Mouse (Mus musculus) testis, adult 2 months (tissue): ENCODE measurements around the gene Prkcd. TPM values are rescaled to one million over a fixed set of nuclear protein-coding genes. Genes with fewer than 3 reads are reported as not detected.
"Not testable (repeated sequence)": the region's sequence is repeated elsewhere in the genome, so short reads cannot be mapped to it uniquely, and the experiment has no call there.

Source experiments
- H3K27ac ChIP-seq: fragments of 200-500 bp; 2 replicates; pipeline ENCODE4 v1.5.1; 2012; ENCODE audit warnings: low read depth, low read length; ENCODE audit not compliant: control insufficient read depth, insufficient read depth
- H3K27me3 ChIP-seq: fragments of 200-500 bp; 2 replicates; pipeline ENCODE4 v1.6.1; 2012; ENCODE audit warnings: mild to moderate bottlenecking, low read length, moderate library complexity; ENCODE audit not compliant: control insufficient read depth, insufficient read depth
- H3K36me3 ChIP-seq: fragments of 200-500 bp; 2 replicates; pipeline ENCODE4 v1.6.1; 2012; ENCODE audit warnings: mild to moderate bottlenecking, low read length; ENCODE audit not compliant: control insufficient read depth, insufficient read depth
- H3K4me1 ChIP-seq: fragments of 200-500 bp; 2 replicates; pipeline ENCODE4 v1.6.1; 2012; ENCODE audit warnings: low read length; ENCODE audit not compliant: control insufficient read depth, insufficient read depth
- H3K4me3 ChIP-seq: fragments of 200-500 bp; 2 replicates; pipeline ENCODE4 v1.5.1; 2012; ENCODE audit warnings: low read depth, mild to moderate bottlenecking, low read length, moderate library complexity, mixed read lengths; ENCODE audit not compliant: control insufficient read depth
- CTCF ChIP-seq: fragments of 200-500 bp; IDR thresholded peaks from 2 replicates; pipeline ENCODE4 v1.5.1; 2012; ENCODE audit warnings: low read depth, mild to moderate bottlenecking, inconsistent platforms, low read length, moderate library complexity; ENCODE audit not compliant: control insufficient read depth, insufficient read depth, insufficient replicate concordance
- POLR2A ChIP-seq: fragments of 200-500 bp; IDR thresholded peaks from 2 replicates; pipeline ENCODE4 v1.6.1; 2012; ENCODE audit warnings: low read depth, mild to moderate bottlenecking, inconsistent platforms, low read length, moderate library complexity; ENCODE audit not compliant: control insufficient read depth
- polyA plus RNA-seq: library from polyadenylated mRNA; depleted of rRNA; stranded (reverse); fragments of >200 nt; gene quantifications from 2 replicates; pipeline ENCODE4 v1.2.3, GENCODE M21; 2012

The Prkcd gene
- polyA plus RNA-seq, 1 experiment, result 240 TPM

DNA sequence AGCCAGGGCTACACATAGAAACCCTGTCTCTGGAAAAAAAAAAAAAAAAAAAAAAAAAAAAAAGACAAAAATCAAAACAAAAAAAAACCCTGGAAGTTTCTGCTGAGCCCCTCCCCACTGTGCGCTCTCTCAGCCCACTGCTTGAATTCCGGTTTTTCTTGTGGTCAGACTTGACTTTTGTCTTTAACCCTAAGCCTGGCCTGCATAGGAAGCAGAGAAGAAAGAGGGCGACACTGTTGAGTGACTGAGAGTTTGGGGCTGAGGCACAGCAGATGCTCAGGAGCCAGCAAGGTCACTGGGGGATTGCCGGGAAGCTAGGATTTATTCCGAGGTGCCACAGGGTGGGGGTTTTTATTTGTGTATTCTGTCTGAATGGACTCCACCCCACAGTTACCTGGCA lies 46.1 kb downstream of the Prkcd start:
- TF ChIP-seq CTCF (no peak), POLR2A (no peak)
- H3K36me3 ChIP-seq, result no peaks in the 10 kb centered on the region
- H3K4me1 ChIP-seq, result peaks cover 2% of the 10 kb centered on the region; the same call in 1 of the 2 replicates
- no peak overlapping the region for H3K4me3 ChIP-seq
- no peaks in the 10 kb centered on the region for H3K27me3 ChIP-seq
- H3K27ac ChIP-seq, result no peak overlapping the region

DNA sequence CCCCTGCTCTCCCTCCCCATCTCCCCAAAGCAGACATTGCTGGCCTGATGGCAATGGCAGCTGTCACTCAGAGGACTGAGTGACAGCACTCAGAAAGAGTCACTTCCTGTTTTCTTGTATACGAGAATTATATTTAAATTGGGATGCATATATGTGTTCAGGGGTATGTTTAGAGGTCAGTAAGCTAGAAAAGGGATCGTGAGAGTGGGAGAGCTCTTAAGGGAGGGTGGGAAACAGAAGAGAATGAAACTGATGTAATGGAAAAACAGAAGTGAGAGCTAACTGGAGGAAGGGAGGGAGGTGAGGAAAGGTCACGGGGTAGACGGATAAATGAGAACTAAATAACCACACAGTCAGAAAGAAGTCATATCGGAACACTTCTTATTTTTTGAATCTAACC lies 46.8 kb downstream of the Prkcd start:
- TF ChIP-seq CTCF (no peak), POLR2A (no peak)
- H3K27ac ChIP-seq, result no peak overlapping the region

DNA sequence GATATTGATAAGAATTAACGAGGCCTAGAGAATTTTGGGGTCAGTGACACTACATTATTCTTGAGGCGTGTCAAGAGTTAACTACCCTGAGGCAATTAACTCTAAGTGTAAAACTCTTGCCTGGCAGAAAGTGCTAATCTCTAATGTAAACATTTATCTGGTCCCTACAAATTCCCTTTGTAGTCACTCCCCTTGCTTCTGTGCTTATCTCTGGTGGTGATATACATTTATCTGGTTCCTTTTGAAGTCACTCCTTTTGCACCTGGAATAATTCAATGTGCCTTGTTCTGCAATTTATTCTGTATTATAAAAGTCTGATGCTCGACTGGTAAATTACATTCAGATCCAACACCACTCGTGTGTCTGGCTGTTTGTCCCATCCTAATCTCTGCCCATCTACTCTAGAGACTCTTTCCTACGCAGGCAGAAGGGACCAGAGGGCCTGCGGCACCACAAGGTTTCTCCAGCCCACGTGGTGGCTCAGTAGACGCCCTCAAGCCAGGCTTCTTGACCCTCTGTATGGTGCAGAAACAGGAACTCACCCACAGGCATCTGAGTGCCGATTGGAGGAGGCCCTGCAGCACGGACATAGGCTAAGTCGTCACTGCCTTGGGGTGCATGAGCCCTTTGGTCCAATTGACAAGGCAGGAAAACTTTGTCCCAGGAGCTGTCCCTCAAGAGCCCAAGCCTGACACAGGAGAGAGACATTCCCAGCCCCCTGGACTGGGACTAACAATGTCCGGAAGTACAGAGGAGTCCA lies 48.5 kb downstream of the Prkcd start:
- H3K27me3 ChIP-seq, H3K4me3 ChIP-seq, H3K27ac ChIP-seq, H3K4me1 ChIP-seq, H3K36me3 ChIP-seq: not testable (repeated sequence)

More for the DNA sequence above, 46.8 kb downstream of the Prkcd start:
- Histone ChIP-seq H3K4me3 (no peak overlapping the region), H3K4me1 (peaks cover 2% of the 10 kb centered on the region; the same call in 1 of the 2 replicates), H3K27me3 (no peaks in the 10 kb centered on the region), H3K36me3 (no peaks in the 10 kb centered on the region)

DNA sequence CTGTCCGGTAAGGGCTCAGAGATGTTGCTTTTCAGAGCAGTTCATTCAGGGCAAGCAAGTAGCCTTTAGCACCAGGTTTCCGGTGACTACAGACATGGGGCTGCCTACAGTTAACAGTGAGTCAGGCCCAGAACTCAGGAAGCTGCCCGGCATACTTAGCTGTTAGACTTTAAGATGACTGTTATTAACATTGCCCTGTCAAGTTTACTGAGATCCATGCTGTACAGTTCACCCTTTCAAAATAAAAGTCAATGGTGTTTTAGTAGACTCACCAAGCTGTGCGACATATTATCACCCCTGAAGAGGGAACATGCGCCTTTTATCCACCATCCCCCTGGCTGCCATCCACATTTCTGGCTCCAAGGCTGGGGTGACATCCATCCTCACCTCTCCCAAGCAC lies 49.8 kb downstream of the Prkcd start:
- TF ChIP-seq POLR2A (no peak), CTCF (no peak)
- no peaks in the 10 kb centered on the region for H3K36me3 ChIP-seq
- peaks cover 5% of the 10 kb centered on the region for H3K4me1 ChIP-seq
- H3K27me3 ChIP-seq, result no peaks in the 10 kb centered on the region
- no peak overlapping the region for H3K4me3 ChIP-seq
- no peak overlapping the region for H3K27ac ChIP-seq

DNA sequence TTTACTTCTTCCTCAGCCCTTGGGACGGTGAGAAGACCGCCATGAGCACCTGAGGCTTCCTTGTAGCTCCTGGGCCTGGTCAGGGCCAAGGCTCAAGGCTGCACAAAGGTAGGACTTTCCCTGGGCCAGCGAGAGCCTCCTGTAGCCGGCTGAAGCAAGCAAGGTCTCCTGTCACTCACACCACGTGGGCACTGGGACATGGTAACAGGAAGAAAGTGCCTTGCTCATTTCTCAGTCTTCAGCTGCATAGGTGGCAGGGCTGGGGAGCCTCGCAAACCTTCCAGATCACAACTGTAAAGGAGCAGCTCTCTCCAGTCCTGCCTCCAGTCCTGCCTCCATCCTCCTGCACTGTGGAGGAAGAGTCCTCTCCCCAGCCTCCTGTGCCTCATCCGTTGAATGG lies 50.2 kb downstream of the Prkcd start:
- TF ChIP-seq POLR2A (no peak), CTCF (no peak)
- H3K4me1 ChIP-seq, result peaks cover 5% of the 10 kb centered on the region
- no peaks in the 10 kb centered on the region for H3K36me3 ChIP-seq
- H3K27ac ChIP-seq, result no peak overlapping the region
- no peaks in the 10 kb centered on the region for H3K27me3 ChIP-seq
- H3K4me3 ChIP-seq, result no peak overlapping the region

DNA sequence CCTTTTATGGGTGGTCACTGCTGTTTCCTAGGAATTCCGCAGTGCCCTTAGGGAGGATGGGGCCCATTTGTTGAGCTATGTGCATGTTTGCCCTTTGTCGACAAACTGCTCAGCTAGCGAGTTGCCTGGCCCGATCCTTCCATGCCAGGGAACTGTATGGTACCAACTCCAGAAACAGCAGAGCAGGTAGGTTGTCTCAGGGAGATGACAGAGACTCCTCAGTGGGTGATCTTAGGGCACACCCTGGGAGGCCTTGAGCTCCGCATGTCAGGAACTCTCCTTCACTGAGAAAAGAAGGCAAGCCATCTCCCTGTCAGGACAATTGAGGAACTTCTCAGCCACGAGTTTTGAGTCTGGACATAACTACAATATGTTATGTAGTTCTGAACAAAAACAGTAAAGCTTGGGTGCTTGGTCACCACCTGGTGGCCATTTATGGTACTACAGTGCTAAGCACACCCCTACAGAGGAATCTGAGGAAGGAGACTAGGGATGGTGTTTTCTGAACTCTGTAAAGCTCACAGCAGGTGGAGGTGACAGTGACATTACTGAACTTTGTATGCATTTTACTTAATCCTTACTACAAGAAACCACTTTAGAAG lies 51.9 kb downstream of the Prkcd start:
- Histone ChIP-seq H3K4me1 (peaks cover 5% of the 10 kb centered on the region), H3K36me3 (no peaks in the 10 kb centered on the region), H3K4me3 (no peak overlapping the region), H3K27me3 (no peaks in the 10 kb centered on the region), H3K27ac (no peak overlapping the region)
- TF ChIP-seq CTCF, result peak; percentile 14; the same call in 1 of the 2 replicates
- no peak for TF ChIP-seq POLR2A

DNA sequence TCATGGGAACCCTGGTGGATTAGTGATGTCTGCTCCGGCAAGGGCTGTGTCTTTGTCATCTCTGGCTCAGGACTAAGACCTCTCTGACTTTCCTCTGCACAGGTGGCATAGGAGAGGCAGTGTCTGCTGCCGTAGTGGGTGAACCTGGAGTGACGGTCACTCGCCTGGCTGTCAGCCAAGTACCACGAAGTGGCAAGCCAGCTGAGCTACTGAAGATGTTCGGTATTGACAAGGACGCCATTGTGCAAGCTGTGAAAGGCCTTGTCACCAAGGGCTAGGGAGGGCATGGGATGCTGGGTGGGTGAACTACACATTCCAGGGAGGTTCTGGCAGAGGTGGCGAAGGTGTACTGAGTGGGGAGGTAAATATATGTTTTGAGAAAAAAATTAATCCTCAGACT lies 52.8 kb downstream of the Prkcd start:
- Histone ChIP-seq H3K36me3 (no peaks in the 10 kb centered on the region), H3K27me3 (no peaks in the 10 kb centered on the region), H3K4me1 (peaks cover 5% of the 10 kb centered on the region), H3K27ac (no peak overlapping the region), H3K4me3 (no peak overlapping the region)
- TF ChIP-seq POLR2A (no peak), CTCF (no peak)
